Mouse (Mus musculus): ENCODE measurements around the gene Dgcr6.

Dgcr6 gene

DNA sequence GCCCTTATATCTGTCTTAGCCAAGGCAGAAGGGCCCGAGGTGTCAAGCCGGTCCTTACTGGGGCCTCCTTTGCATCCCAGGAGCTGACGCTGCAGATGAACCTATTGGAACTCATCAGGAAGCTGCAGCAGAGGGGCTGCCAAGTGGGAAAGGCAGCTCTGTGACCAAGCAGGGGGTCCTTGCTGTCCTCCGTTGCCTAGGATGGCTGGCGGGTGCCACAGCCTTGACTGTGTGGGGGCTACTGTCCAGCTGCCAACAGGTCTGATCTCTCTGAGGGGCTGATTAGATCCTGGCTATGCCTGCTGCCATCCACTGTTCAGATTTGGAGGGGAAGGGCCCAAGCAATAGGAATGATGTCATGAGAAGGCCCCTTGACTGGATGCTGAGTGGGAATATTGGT lies 18.1 kb downstream of the Dgcr6 start:
- no peak for DNase-seq (ENCODE audit: low spot score in 2 of 2)

DNA sequence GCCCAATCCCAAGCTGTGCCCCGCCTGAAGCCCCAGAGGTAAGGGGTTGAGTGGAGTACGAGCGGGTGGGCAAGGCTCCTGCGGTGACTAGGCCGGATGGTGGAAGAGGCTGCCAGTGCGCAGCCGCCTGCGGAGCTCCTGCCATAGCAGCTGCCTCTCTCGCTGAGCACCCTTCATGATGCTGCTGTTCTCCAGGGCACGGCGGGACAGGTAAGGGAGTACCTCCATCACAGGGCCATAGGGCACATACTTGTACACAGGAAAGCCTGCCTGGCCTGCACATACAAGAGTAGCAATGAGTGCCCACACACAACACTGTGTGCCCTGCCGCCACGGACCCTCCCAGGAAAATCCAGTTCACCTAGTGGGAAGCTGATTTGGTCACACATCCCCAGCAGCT lies 19.4 kb downstream of the Dgcr6 start:
- no peak for DNase-seq (ENCODE audit: low spot score in 2 of 2)

DNA sequence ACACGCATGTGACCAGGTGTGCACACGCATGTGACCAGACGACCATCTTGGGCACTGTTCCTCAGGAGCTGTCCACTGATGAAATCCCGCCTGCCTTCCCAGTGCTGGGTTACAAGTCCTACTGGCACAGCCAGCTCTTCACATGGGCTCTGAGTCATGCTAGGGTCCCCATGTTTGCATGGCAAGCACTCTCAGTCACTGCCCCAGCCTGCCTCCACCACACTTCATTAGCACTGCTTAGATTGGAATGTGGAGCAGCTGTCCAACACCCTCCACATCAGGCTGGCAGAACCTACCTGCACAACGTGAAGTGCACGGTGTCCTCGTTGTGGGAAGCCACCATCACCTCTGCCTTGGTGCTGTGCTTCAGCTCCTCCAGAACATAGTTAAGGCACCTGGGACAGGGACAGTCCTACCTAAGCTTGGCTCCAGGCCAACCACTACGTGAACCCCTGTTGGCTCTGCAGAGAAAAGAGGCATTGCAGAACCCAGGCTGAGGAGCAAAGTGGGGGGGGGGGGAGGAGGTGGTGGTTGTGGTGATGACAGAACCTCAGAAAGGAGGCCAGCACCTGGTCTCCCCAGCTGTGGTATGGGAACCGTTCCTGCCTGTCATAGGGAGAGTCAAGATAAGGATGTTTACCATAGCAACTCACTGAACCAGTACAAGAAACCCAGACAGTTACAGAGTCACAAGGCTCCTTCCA lies 20.8 kb downstream of the Dgcr6 start:
- no peak for DNase-seq (ENCODE audit: low spot score in 2 of 2)

DNA sequence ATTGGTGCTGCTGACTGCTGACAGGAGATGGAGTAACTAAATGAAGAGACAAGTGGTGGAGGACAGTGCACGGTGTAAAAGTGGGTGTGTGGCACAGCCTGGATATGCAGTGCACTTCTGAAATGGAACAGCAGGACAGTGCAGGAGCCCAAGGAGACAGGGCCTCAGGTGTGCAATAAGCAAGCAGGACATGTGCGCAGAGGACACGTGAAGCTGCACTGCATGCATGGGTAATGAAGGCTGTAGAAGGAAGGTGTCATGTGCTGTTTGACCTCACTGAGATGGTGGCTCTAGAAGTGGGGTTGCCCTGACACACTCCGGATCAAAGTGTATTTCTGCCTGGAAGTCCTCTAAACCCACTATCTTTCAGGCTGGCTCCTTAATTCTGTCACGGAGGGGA lies 22.0 kb downstream of the Dgcr6 start:
- no peak for DNase-seq (ENCODE audit: low spot score in 2 of 2)

DNA sequence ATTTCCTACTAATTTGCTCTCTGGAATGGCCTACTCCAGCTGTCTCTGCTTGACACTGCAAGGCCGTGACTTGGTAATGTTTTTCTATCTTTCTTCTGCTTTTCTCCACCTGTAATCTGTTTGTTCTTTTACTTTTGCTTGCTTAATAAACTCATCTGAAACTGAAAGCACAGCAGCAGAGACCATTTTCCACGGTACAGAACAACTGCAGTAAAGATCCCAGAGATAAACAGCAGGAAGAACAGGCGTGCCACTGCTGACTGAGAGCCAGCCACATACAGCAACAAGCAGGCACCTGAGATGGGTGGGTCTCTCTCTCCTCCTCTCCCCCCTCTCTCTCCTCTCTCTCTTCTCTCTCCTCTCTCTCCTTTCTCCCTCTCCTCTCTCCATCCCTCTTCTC lies 22.5 kb downstream of the Dgcr6 start:
- no peak for DNase-seq (ENCODE audit: low spot score in 2 of 2)

DNA sequence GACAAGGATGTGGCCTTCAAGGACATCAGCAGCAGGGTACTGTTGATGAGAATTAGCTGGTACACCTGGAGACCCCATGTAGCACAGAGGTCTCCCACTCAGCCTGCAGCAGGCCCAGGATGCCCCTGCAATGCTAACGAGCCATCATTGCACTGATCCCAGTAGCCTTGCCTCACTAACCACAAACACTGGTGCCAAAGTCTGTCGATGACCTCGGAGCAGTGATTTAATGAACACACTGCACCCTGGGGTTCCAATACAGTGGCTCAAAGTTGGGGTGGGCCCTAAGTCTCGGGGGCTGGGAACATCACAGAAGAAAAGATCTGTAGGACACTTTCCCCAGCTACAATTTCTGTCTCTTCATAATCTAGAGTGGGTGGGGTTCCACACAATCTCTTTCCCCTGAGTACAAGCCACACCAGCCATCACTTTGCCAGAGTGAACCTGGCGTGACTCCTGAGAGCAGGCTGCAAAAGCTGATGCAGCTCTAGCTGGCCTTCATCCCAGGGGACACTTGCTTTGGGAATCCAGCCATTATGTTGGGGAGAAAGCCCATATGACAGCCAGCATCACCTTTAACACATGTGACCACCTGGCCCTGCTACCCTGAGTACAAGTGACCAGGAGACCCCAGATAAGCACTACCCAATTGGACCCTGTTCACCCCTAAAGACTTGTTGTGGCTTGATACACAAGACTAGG lies 25.8 kb downstream of the Dgcr6 start:
- no peak for DNase-seq (ENCODE audit: low spot score in 2 of 2)

DNA sequence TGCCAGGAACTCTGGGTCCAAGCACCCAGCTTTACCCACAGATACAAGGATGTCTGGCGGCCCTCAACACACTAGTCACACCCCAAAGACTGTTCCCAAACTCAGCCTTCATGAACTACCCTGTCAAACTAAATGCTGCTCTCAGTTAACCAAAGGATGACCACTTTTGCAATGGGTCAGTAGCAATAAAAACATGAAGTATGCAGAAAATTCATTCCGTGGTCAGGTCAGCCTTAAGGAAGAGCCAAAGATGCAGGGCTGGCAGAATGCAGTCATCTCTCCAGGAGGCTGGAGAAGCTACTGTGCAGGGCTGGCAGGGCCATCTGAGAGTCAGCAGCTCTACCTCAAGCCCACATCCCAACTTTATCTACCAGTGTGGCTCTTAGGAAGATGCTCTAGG lies 26.6 kb downstream of the Dgcr6 start:
- no peak for DNase-seq (ENCODE audit: low spot score in 2 of 2)

DNA sequence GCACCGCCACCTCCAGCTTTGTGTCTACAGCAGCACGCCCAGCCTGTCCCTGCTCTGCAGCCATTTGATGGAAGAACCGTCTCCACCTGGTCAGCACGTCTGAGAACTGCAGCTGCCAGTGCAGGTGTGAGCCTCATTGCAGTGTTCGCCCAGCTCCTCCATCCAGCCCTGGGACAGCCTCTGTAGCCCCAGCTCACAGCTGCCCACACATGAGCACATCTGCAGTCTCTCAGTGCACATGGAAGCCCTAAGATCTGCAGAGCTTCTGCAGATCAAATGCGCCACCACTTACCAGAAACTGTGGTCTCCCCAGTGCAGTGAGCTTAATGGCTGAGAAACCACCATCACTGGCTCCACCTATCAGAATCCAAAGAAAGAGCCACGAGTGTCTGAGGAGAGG lies 27.5 kb downstream of the Dgcr6 start:
- no peak for DNase-seq (ENCODE audit: low spot score in 2 of 2)

DNA sequence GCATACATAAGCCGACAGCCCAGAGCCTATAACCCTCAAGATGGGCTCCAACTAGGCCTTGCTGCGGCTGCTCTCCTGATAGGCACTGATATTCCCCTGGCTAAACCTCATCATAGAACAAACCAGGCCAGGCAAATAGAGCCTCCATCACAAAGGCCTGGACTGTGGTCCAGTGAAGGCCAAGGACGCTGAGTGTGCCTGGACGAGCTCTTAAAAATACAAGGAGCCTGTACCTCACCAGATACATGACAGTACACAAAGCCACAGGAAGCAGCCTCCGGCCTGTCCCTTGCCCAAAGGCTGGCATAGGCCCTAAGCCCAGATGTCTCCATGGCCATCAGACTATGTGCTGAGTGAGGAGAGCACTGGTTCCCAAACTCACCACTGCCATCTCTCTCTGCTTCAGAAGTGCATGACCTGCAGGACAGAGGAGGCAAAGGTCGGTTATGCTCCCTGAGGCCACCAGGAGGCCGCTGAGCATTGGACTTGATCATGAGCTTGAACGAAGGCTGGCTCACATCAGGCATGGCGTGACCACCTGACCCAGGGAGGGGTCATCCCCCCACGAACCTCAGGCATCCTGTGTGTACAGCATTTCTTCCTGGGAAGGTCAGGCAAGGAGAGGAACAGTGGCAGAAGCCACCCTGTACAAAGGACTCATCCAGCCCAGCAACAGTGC lies 28.6 kb downstream of the Dgcr6 start:
- DNase-seq (ENCODE audit: low spot score in 2 of 2), result no peak

DNA sequence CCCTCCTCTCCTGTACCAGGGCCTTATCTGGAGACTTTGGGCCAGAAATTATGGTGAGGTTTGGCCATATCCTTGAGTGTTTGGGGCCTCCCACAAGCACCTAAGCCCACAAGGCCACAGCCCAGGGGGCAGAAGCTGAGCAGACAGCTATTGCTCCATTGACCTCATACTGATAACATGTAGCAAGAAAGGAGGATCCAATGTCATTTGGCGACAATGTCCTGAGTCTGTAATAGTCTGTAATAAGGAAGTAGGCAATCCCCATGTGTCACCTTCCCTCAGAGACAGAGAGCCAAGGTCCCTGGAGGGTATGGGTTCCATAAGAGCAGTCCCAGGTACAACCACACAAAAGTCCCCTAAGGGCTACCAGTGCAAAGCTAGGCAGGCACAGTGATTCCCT lies 29.6 kb downstream of the Dgcr6 start:
- no peak for DNase-seq (ENCODE audit: low spot score in 2 of 2)

DNA sequence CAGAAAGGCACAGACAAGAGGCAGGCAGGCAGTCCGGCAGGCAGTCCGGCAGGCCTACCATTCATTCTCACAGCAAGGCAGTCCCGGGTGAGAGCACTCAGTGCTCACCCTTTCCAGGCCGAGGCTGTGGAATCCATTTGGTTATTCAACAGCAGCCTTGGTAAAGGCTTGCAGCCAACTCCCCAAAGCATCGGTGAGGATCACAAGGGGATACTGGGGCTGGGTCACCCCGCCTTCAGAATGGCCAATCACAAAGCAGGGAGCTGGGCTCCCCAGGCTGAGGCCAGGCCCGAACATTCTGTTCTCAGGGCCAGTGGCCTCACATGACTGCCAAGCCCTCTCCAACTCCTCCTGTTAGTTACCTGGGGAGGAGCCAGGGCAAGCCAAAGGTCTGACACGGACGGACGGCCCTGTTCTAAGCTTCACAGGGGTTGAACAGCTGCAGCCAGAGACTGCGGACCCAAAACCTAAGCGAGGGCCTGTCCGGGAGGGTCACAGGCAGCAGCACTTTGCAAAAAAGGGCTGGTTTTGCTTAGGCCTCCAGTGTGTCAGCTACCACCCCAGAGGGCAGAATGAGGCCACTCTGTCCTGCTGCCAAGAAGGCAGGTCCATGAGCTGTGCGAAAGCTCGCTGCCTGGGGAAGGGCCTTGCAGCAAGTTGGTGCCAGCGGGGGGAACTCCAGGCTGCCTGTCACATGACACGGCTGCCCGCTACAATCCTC lies 30.7 kb downstream of the Dgcr6 start:
- DNase-seq (ENCODE audit: low spot score in 2 of 2), result peak in 1 of 2 experiments; percentile 28

DNA sequence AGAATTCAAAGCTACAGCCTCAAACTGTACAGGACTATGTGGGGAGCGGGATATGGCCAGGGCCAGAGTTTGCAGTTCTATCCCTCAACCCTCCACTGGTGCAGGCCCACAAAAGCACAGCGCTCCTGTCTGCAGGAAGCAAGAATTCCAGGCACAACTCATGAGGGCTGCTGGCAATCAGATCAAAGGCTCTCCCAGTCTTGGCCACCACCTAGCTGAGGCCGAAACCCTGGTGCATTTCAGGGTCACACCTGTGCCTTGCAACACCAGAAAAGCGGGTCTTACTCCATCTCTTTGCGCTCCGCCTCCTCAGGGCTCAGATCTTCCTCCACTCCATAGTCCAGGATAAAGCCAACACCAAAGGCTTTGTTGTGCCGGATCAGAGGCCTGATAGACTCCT lies 31.6 kb downstream of the Dgcr6 start:
- DNase-seq (ENCODE audit: low spot score in 2 of 2), result no peak

DNA sequence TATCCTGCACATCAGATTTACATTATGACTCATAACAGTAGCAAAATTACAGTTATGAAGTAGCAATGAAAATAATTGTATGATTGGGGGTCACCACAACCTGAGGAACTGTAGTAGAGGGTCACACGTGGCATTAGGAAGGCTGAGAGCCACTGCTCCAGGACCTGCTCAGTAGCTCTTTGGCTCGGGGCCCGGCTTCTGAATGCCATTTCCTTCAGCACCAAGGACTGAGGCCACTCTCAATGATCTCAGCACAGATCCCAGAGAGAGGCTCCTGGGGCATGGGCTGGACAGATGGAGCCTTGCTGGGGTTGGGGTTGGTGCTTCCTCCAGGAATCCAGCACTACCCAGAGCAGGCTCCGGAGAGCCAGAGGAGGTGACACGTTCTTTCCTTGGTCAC lies 34.4 kb downstream of the Dgcr6 start:
- DNase-seq (ENCODE audit: low spot score in 2 of 2), result no peak

DNA sequence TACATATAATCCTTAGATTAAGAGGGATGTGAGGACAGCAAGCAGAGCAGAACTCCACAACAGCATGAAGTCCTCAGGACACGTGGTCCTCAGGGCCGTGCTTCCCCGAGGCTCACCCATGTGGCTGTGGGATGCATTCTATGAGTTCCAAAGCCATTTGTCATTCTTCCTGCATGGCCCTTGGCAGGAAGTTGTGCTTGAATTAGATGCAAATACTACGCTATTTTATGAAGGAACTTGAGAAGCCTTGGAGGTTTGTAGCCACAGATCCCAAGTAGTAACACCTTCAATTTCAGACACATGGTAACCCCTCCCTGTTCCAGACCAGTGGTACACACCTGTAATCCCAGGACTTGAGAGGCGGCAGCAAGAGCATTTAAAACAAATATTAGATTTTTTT lies 43.7 kb downstream of the Dgcr6 start:
- no peak for DNase-seq (ENCODE audit: low spot score in 2 of 2)

DNA sequence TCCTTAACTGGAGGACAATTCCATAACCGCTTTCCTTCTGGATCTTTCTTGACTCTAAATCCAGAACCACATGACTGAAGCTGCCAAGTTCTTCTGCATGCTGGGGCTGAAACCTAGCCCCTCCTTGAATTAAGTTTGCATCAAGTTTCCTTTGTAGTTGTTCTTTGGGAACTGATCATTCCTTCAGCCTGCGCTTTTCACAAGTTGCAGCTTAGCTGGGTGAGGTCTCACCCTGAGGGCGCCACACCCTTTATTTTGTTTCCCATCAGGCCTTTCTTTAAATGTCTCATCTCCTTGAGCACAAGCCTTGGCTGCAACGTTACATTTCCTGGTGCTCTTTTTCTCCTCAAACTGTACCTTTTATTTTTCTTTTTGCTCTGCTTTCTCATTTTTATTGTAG lies 50.2 kb downstream of the Dgcr6 start:
- no peak for DNase-seq (ENCODE audit: low spot score in 2 of 2)

DNA sequence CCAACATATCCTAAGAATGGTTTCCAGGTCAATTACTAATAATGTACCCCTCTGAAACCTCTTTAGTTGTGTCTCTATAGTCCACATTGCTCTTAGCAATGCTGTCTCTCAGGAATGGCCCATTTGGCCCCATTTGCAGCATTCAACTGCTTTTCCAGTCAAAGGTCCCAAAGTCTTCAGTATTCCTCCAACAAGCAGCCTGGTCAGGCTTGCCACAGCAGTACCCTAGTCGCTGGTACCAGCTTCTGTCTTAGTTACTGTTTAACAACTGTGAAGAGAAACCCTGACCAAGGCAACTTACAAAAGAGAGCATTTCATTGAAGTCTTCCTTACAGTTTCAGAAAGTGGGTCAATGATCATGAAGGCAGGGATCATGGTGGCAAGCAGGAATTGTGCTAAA lies 50.7 kb downstream of the Dgcr6 start:
- no peak for DNase-seq (ENCODE audit: low spot score in 2 of 2)

DNA sequence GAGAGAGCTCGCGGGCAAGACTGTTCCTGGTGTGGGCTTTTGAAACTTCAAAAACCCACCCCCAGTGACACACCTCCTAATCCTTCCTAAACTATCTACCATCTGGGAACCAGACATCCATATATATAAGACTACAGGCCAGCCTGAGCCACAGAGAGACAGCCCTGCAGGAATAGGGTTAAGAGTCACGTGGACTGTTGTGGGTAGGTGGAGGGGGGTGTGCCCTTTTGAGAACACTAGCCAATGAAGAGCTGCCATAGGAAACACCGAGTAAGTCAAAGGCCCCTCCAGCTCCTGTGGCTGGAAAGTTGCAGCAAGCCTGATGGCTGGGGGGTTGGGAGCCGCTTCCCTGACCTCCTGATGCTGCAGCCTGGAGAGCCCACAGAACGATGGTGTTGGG lies 51.1 kb downstream of the Dgcr6 start:
- no peak for DNase-seq (ENCODE audit: low spot score in 2 of 2)

DNA sequence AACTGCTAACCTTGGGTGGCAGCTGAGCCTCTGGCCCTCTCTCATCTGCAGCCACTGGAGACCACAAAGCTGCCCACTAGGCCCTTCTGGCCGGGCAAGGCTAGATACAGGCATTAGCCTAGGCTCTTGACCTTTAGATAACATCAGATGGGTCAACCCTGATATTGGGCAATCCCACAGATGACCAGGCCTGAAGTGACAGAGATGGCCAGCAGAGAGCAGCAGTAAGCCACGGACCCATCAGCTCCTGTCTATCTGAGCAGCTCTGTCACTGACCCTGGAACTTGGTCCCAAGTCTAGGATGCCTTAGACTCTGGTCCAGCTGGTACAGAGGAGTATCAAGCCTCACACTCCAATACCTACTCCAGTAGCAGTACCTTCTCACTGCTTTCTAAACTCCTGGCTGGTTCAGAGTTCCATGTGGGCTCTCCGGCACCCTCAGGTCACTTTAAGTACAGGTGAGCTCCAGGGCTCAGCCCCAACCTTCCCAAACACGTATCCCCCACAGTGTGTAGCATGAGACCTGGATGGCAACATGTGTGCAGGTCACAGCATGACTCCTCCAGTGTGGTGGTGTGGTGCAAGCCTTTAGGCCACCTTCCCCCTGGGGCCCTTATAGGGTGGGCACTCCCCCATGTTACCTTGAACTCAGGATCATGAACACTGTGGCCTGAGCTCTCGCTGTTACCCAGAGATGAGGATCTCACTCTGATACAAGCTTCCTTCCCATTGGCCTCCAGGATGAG lies 55.7 kb downstream of the Dgcr6 start:
- peak; percentile 70 to 76 for DNase-seq (ENCODE audit: low spot score in 2 of 2)

DNA sequence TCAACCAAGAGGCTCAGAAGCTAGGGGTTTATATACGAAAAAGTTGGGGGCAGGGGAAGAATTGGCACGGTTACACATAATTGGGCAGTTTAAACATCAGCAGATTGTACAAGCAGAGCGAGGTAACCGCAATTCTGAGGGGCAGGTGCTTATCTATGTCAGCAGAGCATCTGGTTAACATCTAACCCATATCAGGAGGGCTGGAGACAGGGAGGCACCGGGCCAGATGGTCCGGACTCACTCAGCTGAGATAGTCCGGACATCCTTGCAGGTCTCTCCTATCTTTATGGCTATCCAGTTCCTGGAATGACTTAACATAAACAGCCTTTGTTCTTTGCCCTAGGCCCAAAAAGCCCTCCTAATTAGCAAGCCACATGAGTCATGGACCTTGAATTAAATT lies 58.4 kb downstream of the Dgcr6 start:
- no peak for DNase-seq (ENCODE audit: low spot score in 2 of 2)

DNA sequence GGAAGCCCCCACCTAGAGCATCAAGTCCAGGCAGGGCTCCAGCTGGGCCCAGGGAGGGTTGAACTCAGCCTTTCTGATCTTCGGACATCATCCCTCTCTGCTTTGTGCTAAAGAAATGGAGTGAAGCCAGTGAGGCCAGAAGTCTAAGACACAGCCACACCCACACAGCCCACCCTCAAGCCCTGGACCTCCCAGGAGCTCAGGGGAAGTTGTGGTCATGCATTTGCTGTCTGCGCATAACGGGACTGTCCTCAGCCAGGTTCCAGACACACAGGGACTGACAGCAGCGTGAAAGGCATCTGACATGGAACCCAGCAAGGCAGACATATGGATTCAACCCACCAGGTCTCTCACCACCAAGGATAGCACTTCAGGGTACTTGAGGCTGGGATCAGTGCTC lies 63.8 kb downstream of the Dgcr6 start:
- DNase-seq (ENCODE audit: low spot score in 2 of 2), result no peak

DNA sequence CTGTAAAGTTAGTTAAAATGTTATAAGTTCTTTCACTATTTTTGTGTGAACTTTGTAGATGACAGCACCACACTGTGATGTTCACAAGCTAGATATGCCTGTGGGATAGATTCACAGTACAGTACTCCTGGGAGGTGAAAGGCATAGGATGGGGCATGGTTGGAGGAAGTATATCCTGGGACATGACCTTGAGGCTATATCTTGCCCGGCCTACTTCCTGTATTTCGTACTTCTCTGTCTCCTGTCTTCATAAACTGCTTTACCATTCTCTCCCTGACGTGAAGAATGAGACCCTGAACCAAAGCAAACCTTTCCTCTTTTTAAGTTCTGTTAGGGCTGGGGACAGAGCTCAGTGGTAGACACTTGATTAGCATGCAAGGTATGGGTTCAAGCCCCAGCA lies 65.6 kb downstream of the Dgcr6 start:
- DNase-seq (ENCODE audit: low spot score in 2 of 2), result no peak

Measured in frontal cortex, postnatal 25 days (tissue).